Mouse (Mus musculus): Measurements from ENCODE around the gene Aurkaip1. TPM values are rescaled to one million over a fixed set of nuclear protein-coding genes. Genes with fewer than 3 reads are reported as not detected.

Gene Aurkaip1
- polyA plus RNA-seq, 1 experiment from 2014 or later = 124 TPM

Small RNA genes lying within 50 kb of the gene (microRNA-seq; reads per million reads assigned to microRNA genes)
- gene Gm27743 = not detected

Other genes with a start within 250 kb of the Aurkaip1 start
- 5.8 and 6.7 TPM in 2 replicates for gene Slc35e2, start 229.9 kb upstream of the Aurkaip1 start, polyA plus RNA-seq (2015; fragmentation: Nextera tagmentation; extraction: Ambion mirVana)
- 38.4 and 41.8 TPM in 2 replicates for gene Cdk11b, start 206.4 kb upstream of the Aurkaip1 start, polyA plus RNA-seq (2015; fragmentation: Nextera tagmentation; extraction: Ambion mirVana)
- gene Gm10563, start 185.9 kb upstream of the Aurkaip1 start, polyA plus RNA-seq (2015; fragmentation: Nextera tagmentation; extraction: Ambion mirVana) = not detected in 2 replicates
- gene Mmp23, start 177.9 kb upstream of the Aurkaip1 start, polyA plus RNA-seq (2015; fragmentation: Nextera tagmentation; extraction: Ambion mirVana) = 65.5 and 74.9 TPM in 2 replicates
- gene Mib2, start 162.1 kb upstream of the Aurkaip1 start, polyA plus RNA-seq (2015; fragmentation: Nextera tagmentation; extraction: Ambion mirVana) = 17.3 and 23.4 TPM in 2 replicates
- 3.8 and 5.0 TPM in 2 replicates for gene Fndc10, start 136.9 kb upstream of the Aurkaip1 start, polyA plus RNA-seq (2015; fragmentation: Nextera tagmentation; extraction: Ambion mirVana)
- gene Ssu72, start 126.5 kb upstream of the Aurkaip1 start, polyA plus RNA-seq (2015; fragmentation: Nextera tagmentation; extraction: Ambion mirVana) = 97.0 and 107 TPM in 2 replicates
- gene Tmem240, start 96.5 kb upstream of the Aurkaip1 start, polyA plus RNA-seq (2015; fragmentation: Nextera tagmentation; extraction: Ambion mirVana) = 0.53 and 0.56 TPM in 2 replicates
- 88.9 and 108 TPM in 2 replicates for gene Atad3a, start 70.2 kb upstream of the Aurkaip1 start, polyA plus RNA-seq (2015; fragmentation: Nextera tagmentation; extraction: Ambion mirVana)
- gene Vwa1, start 56.6 kb upstream of the Aurkaip1 start, polyA plus RNA-seq (2015; fragmentation: Nextera tagmentation; extraction: Ambion mirVana) = 5.9 and 7.8 TPM in 2 replicates
- 1.7 and 2.0 TPM in 2 replicates for gene Tmem88b, start 45.4 kb upstream of the Aurkaip1 start, polyA plus RNA-seq (2015; fragmentation: Nextera tagmentation; extraction: Ambion mirVana)
- gene Ankrd65, start 40.8 kb upstream of the Aurkaip1 start, polyA plus RNA-seq (2015; fragmentation: Nextera tagmentation; extraction: Ambion mirVana) = 0.13 TPM in 1 of 2 replicates, not detected in the other
- gene Mrpl20, start 28.4 kb upstream of the Aurkaip1 start, polyA plus RNA-seq (2015; fragmentation: Nextera tagmentation; extraction: Ambion mirVana) = 131 TPM in 2 replicates
- 106 and 123 TPM in 2 replicates for gene Ccnl2, start 18.8 kb upstream of the Aurkaip1 start, polyA plus RNA-seq (2015; fragmentation: Nextera tagmentation; extraction: Ambion mirVana)
- gene Mxra8, start 8.4 kb downstream of the Aurkaip1 start, polyA plus RNA-seq (2015; fragmentation: Nextera tagmentation; extraction: Ambion mirVana) = 72.7 and 91.4 TPM in 2 replicates
- gene Dvl1, start 16.1 kb downstream of the Aurkaip1 start, polyA plus RNA-seq (2015; fragmentation: Nextera tagmentation; extraction: Ambion mirVana) = 8.1 and 12.2 TPM in 2 replicates
- gene Tas1r3, start 32.1 kb downstream of the Aurkaip1 start, polyA plus RNA-seq (2015; fragmentation: Nextera tagmentation; extraction: Ambion mirVana) = 0.14 TPM in 2 replicates
- 7.8 and 10.3 TPM in 2 replicates for gene Cptp, start 38.2 kb downstream of the Aurkaip1 start, polyA plus RNA-seq (2015; fragmentation: Nextera tagmentation; extraction: Ambion mirVana)
- 27.3 and 41.4 TPM in 2 replicates for gene Ints11, start 38.3 kb downstream of the Aurkaip1 start, polyA plus RNA-seq (2015; fragmentation: Nextera tagmentation; extraction: Ambion mirVana)
- 28.7 and 32.4 TPM in 2 replicates for gene Pusl1, start 60.5 kb downstream of the Aurkaip1 start, polyA plus RNA-seq (2015; fragmentation: Nextera tagmentation; extraction: Ambion mirVana)
- 8.2 and 13.5 TPM in 2 replicates for gene Acap3, start 60.5 kb downstream of the Aurkaip1 start, polyA plus RNA-seq (2015; fragmentation: Nextera tagmentation; extraction: Ambion mirVana)
- 71.7 and 79.0 TPM in 2 replicates for gene Ube2j2, start 112.6 kb downstream of the Aurkaip1 start, polyA plus RNA-seq (2015; fragmentation: Nextera tagmentation; extraction: Ambion mirVana)
- gene C1qtnf12, start 131.0 kb downstream of the Aurkaip1 start, polyA plus RNA-seq (2015; fragmentation: Nextera tagmentation; extraction: Ambion mirVana) = 24.9 and 31.3 TPM in 2 replicates
- gene B3galt6, start 161.4 kb downstream of the Aurkaip1 start, polyA plus RNA-seq (2015; fragmentation: Nextera tagmentation; extraction: Ambion mirVana) = 7.7 and 10.0 TPM in 2 replicates
- 105 and 127 TPM in 2 replicates for gene Sdf4, start 161.6 kb downstream of the Aurkaip1 start, polyA plus RNA-seq (2015; fragmentation: Nextera tagmentation; extraction: Ambion mirVana)
- gene Tnfrsf4, start 182.6 kb downstream of the Aurkaip1 start, polyA plus RNA-seq (2015; fragmentation: Nextera tagmentation; extraction: Ambion mirVana) = 0.36 and 0.55 TPM in 2 replicates
- 1.9 and 2.9 TPM in 2 replicates for gene Tnfrsf18, start 194.9 kb downstream of the Aurkaip1 start, polyA plus RNA-seq (2015; fragmentation: Nextera tagmentation; extraction: Ambion mirVana)
- gene Ttll10, start 228.1 kb downstream of the Aurkaip1 start, polyA plus RNA-seq (2015; fragmentation: Nextera tagmentation; extraction: Ambion mirVana) = 0.59 and 1.1 TPM in 2 replicates